Mouse (Mus musculus) midbrain, embryonic 15.5 days (tissue): ENCODE measurements at regions not wholly inside any gene's neighbourhood (a gene's known extent, or its start where the extent isn't known, plus 50 kb on each side); places are given as distances from the start of the nearest gene placed in this dataset.
A peak's percentile ranks its signal among the peaks of the same experiment; 100 is the strongest.

Experiments used
- ATAC-seq: fragments of 200-750 bp; cut with Nextera tagmentation; replicated peaks from 2 replicates; pipeline ENCODE4 v1.8.0; 2017; ENCODE audit warnings: moderate TSS enrichment
- H3K27ac ChIP-seq: fragments of 300-500 bp; sonication (generic); 2 replicates; pipeline ENCODE4 v1.5.1; 2015; ENCODE audit warnings: mild to moderate bottlenecking, inconsistent platforms
- H3K27me3 ChIP-seq: fragments of 300-500 bp; sonication (generic); replicated peaks from 2 replicates; pipeline ENCODE4 v1.6.1; 2015; ENCODE audit warnings: inconsistent platforms
- H3K36me3 ChIP-seq: fragments of 300-500 bp; sonication (generic); replicated peaks from 2 replicates; pipeline ENCODE4 v1.6.1; 2015; ENCODE audit warnings: inconsistent platforms
- H3K4me1 ChIP-seq: fragments of 300-500 bp; sonication (generic); 2 replicates; pipeline ENCODE4 v1.6.1; 2015; ENCODE audit warnings: inconsistent platforms
- H3K4me2 ChIP-seq: fragments of 300-500 bp; sonication (generic); 2 replicates; pipeline ENCODE4 v1.6.1; 2015; ENCODE audit warnings: inconsistent platforms, mild to moderate bottlenecking, moderate library complexity
- H3K4me3 ChIP-seq: fragments of 300-500 bp; sonication (generic); 2 replicates; pipeline ENCODE4 v1.5.1; 2015; ENCODE audit warnings: mild to moderate bottlenecking, inconsistent platforms
- H3K9ac ChIP-seq: fragments of 300-500 bp; sonication (generic); 2 replicates; pipeline ENCODE4 v1.6.1; 2015; ENCODE audit warnings: mild to moderate bottlenecking, inconsistent platforms
- H3K9me3 ChIP-seq: fragments of 300-500 bp; sonication (generic); 2 replicates; pipeline ENCODE4 v1.6.1; 2016; ENCODE audit warnings: inconsistent platforms
- WGBS: fragments of 180-500 bp; shearing (Covaris S2); methylation state at CpG from one replicate; pipeline ENCODE4 v1.1.7; 2015; ENCODE audit warnings: mixed read lengths; 5-methylcytosine and 5-hydroxymethylcytosine counted together

DNA sequence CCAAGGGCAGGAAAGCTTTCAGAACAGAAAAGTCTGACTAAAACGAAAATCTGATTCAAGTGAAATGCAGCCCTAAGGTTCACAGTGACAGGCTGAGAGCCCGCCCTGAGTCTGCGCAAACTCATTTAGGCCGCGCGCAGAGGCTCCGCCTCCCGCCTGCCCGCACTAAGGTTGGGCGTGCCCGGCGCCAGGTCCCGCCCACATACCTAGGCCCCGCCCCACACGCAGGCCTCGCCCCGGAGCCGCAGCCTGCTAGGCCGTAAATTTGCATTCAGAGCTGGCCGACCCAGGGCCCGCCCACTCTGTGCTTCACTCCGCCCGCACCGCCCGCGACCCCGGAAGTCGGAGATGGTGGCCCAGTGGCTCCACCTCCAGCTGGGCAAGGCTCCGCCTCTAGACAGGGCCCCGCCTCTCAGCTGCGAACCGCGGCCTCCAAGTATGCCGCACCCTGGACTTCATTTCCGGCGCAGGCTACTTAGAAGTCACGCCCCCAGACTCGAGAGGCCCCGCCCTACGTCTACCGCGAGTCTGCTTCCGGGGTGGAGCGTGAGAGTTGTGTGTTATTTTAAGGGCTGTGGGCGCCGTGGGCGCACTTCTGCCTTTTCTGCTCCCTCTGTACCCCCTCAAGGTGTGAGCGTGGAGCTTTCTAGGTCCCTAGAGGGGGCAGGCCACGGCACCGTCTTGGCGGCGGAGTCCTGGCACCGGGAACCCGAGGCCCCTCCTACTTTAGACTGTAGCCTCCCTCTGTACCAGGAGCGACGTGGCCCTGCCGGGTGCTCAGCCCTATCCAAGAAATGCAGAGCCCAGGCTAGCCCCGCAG lies 52.3 kb upstream of the Wnt7b start:
- Histone ChIP-seq H3K36me3 (no peaks in the 10 kb centered on the region), H3K4me2 (peak overlapping the region; percentile 70), H3K4me1 (peaks cover 9% of the 10 kb centered on the region), H3K9ac (peak overlapping the region; percentile 60), H3K9me3 (no peaks in the 10 kb centered on the region), H3K27ac (peak overlapping the region; percentile 86), H3K27me3 (0 out of 2 replicates have a peak, but pooled peaks cover 2% of the 10 kb centered on the region), H3K4me3 (peak overlapping the region; percentile 62)
- ATAC-seq = peak; percentile 98
- WGBS = under 1% methylated on average over 57 of the region's 58 CpGs

DNA sequence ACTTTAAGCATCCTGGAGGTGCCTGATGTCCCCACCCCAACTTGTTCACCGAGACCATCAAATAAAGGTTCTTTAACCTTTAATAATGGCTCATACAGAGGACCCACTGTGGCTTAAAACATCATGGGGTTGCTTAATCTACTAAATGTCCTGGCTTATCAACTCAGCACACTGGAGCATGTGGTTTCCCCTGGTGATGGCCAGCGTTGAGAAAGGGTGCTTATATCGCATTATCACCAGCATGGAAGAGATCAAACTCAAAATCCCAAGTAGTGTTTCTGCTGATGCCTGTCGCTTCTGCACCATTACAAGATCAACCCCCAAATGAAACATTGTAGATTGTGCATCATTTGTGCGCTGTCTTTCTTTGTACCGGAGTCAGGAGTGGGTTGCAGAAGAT lies 53.2 kb upstream of the Wnt7b start:
- WGBS = 94% methylated on average over 6 of the region's 6 CpGs
- H3K4me3 ChIP-seq = peak overlapping the region; percentile 62
- H3K4me2 ChIP-seq = peak overlapping the region; percentile 70
- H3K9me3 ChIP-seq = no peaks in the 10 kb centered on the region
- ATAC-seq = no peak
- peaks cover 2% of the 10 kb centered on the region; the same call in 1 of the 2 replicates for H3K27me3 ChIP-seq
- H3K36me3 ChIP-seq = no peaks in the 10 kb centered on the region
- H3K9ac ChIP-seq = no peak overlapping the region
- 0 out of 2 replicates have a peak overlapping the region, but pooled peaks have one; percentile 16 for H3K27ac ChIP-seq
- H3K4me1 ChIP-seq = peaks cover 9% of the 10 kb centered on the region

DNA sequence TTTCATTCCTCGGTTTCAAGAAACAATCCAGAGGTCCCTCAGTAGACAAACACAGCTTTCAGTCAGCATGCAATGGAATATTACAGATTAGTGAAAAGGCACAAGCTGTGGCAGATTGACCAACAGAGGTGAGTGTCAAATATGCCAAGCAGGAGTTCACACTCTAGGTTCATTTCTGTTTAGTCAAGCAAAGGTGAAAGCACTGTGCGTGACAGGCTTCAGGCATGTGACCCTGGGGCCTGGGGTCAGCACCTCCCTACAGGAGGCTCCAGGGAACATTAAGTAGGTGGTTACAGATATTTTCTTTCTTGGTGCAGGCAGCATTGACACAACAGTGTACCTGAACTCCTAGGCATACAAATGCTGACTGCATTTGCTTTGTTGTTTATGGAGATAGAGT lies 57.3 kb upstream of the Wnt7b start:
- Histone ChIP-seq H3K9ac (no peak overlapping the region), H3K27ac (no peak overlapping the region), H3K36me3 (no peaks in the 10 kb centered on the region), H3K9me3 (no peaks in the 10 kb centered on the region), H3K27me3 (peaks cover 6% of the 10 kb centered on the region; the same call in 1 of the 2 replicates), H3K4me3 (no peak overlapping the region), H3K4me1 (peaks cover 3% of the 10 kb centered on the region), H3K4me2 (no peak overlapping the region)
- ATAC-seq = no peak
- WGBS = 88% methylated on average over 2 of the region's 2 CpGs

DNA sequence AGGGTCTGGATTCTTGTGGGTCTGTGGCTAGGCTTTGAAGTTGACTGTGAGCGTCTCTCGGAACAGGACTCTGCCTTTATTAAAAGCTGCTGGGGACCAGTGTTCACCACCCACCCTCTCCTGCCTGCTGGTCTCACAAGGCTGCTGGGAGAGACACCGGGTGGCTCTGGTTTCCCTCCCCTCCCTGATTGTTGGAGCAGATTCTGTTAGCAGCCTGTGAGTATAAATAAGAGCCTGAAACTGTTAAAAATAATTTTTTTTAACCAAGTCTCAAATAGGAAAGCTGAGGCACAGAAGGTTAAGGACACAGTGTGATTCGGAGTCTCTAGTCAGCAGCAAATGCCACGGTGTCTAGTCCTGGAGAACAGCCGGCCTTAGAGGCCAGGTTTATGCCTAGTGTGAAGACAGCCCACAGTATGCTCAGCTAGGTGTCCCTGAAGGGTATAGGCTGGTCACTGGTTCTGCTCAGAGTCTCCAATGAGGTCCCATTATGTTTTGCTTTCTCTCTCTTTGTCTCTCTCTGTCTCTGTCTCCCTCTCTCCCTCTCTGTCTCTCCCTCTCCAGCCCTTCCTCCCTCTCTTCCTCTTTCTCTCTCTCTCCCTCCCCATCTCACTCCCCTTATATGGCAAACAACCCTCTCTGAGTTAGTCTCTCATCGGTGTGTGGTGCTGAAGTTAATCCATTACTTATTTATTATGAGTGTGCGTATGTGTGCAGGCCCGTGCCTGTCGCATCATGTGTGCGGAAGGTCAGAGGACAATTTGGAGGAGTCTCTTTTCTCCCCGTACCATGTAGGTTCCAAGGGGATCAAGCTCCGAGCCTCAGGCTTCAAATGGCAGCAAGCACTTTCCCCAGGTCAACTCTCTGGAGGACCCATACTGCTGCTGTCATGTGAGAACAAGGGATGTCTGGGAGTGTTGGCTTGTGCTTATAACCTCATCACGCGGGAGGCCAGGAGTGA lies 59.1 kb upstream of the Wnt7b start:
- no peaks in the 10 kb centered on the region for H3K36me3 ChIP-seq

DNA sequence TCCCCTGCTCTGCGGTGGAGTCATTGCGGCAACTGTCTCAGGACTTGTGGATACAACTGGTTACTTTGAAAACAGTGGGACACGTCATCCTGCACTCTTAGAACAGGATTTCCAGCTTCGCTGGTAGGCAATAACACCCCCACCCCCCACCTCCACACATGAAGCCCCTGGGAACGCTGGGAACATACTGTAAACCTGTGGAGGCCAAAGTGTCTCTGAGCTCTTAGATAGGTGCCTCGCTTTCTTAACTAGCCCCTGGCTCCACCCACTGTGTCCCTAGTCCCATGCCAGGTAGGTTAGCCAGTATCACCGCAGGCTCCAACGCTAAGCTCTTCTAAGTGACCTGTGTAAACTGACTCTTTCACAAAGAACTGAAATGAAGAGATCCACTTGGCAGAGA lies 63.1 kb upstream of the Wnt7b start:
- ATAC-seq = no peak
- peak overlapping the region; percentile 49 for H3K4me2 ChIP-seq
- peaks cover 14% of the 10 kb centered on the region for H3K27me3 ChIP-seq
- H3K9me3 ChIP-seq = no peaks in the 10 kb centered on the region
- no peak overlapping the region for H3K4me3 ChIP-seq
- H3K4me1 ChIP-seq = peaks cover 12% of the 10 kb centered on the region
- peak overlapping the region; percentile 76; the same call in 1 of the 2 replicates for H3K27ac ChIP-seq
- H3K9ac ChIP-seq = 0 out of 2 replicates have a peak overlapping the region, but pooled peaks have one; percentile 36
- no peaks in the 10 kb centered on the region for H3K36me3 ChIP-seq
- WGBS = 57% methylated on average over 8 of the region's 8 CpGs

More for the DNA sequence above, 59.1 kb upstream of the Wnt7b start:
- peaks cover 10% of the 10 kb centered on the region; the same call in 1 of the 2 replicates for H3K27me3 ChIP-seq
- no peak for ATAC-seq
- H3K4me1 ChIP-seq = peaks cover 8% of the 10 kb centered on the region
- H3K4me3 ChIP-seq = no peak overlapping the region
- H3K27ac ChIP-seq = no peak overlapping the region
- H3K9ac ChIP-seq = no peak overlapping the region
- 74% methylated on average over 15 of the region's 15 CpGs for WGBS
- no peak overlapping the region for H3K4me2 ChIP-seq
- no peaks in the 10 kb centered on the region for H3K9me3 ChIP-seq

DNA sequence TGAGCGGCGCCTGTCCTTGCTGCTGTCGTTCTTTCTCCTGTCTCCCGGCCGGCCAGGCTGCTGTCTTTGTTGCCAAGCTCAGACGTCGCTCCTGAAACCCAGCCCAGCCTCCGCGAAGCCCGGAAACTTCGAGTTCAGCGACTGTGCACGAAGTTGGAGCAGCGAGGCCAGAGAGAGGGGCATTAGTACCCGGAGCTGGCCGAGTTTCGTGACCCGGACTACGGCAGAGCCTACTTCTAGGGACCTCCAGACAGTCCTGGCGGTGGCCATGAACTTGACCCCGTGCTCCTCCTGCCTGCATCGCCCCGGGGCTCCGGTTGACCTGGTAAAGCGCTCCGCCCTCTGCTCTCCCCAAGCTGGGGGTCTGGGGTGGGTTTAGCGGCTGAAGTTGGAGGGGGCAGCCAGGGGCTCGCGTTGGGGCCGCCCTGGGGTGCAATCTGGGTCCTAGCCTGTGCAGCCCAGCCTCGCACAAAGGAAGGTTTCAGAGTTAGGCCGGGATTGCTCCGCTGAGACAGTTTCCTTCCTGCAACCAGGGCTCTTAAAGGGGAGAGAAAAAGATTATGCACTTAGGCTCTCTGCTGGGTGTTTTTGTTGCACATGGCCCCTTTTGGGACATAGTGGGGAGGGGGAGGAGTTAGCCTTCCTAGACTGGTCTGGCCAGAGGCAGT lies 63.8 kb upstream of the Wnt7b start:
- peak; percentile 42; the same call in 1 of the 2 replicates for ATAC-seq
- 1% methylated on average over 33 of the region's 33 CpGs for WGBS
- no peaks in the 10 kb centered on the region for H3K36me3 ChIP-seq
- H3K4me3 ChIP-seq = peak overlapping the region; percentile 28
- peak overlapping the region; percentile 49 for H3K4me2 ChIP-seq
- H3K27me3 ChIP-seq = peaks cover 14% of the 10 kb centered on the region
- H3K4me1 ChIP-seq = peaks cover 12% of the 10 kb centered on the region
- peak overlapping the region; percentile 76 for H3K27ac ChIP-seq
- H3K9me3 ChIP-seq = no peaks in the 10 kb centered on the region
- H3K9ac ChIP-seq = peak overlapping the region; percentile 36; the same call in 1 of the 2 replicates

DNA sequence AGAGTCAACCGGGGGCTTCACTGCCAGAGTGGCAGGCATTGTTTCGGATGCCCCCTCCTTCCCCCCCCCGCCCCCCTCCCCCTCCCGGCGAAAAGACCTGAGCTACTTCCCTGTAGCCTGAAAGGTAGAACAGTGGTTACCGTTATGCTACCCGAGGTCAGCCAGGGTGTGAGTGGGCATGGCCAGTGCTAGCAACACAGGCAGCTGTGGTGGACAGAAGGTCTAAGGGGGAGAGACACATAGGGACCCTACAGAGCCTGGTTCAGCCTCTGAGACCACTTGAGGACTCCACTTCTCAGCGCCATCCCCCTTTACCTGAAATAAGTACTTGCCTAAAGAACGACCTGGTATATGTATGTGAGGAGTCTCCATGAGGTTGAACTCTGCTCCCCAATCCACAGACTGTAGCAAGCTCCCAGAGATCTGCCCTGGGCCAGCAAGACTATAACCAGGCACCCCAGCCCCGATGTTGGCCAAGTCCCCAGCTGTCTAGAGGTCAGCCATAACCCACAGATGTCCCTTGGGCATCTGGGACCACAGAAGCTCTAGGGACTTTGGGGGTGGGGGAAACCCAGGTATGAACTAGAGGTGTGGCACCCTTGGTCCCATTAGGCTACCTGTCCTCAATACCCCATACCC lies 64.5 kb upstream of the Wnt7b start:
- Histone ChIP-seq H3K4me2 (peak overlapping the region; percentile 49), H3K4me3 (peak overlapping the region; percentile 28), H3K9ac (peak overlapping the region; percentile 36; the same call in 1 of the 2 replicates), H3K27ac (no peak overlapping the region), H3K27me3 (peaks cover 14% of the 10 kb centered on the region), H3K9me3 (no peaks in the 10 kb centered on the region), H3K4me1 (peaks cover 12% of the 10 kb centered on the region), H3K36me3 (no peaks in the 10 kb centered on the region)
- ATAC-seq = 0 out of 2 replicates have a peak, but pooled peaks have one; percentile 38
- WGBS = 46% methylated on average over 7 of the region's 10 CpGs

DNA sequence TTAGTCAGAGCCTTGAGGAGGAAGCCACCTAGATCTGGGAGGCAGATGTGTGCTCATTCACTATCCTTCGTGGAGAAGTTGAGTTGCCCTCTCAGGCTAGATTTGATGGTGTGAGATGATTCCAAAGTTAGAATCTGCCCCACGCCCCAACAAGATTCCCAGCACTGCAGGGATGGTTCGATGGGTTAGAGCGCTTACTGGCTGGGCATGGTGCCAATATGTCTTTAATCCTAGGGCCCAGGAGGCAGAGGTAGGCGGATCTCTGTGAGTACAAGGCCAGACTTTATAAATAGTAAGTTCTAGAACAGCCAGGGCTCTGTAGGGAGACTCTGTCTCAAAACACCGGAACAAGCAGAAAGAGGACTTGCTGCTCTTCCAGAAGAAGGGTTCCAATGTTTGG lies 65.3 kb upstream of the Wnt7b start:
- no peaks in the 10 kb centered on the region for H3K36me3 ChIP-seq
- H3K9me3 ChIP-seq = no peaks in the 10 kb centered on the region
- H3K4me2 ChIP-seq = no peak overlapping the region
- 72% methylated on average over 6 of the region's 6 CpGs for WGBS
- H3K27me3 ChIP-seq = peaks cover 14% of the 10 kb centered on the region
- H3K27ac ChIP-seq = no peak overlapping the region
- H3K9ac ChIP-seq = no peak overlapping the region
- H3K4me3 ChIP-seq = no peak overlapping the region
- peaks cover 20% of the 10 kb centered on the region for H3K4me1 ChIP-seq
- no peak for ATAC-seq

DNA sequence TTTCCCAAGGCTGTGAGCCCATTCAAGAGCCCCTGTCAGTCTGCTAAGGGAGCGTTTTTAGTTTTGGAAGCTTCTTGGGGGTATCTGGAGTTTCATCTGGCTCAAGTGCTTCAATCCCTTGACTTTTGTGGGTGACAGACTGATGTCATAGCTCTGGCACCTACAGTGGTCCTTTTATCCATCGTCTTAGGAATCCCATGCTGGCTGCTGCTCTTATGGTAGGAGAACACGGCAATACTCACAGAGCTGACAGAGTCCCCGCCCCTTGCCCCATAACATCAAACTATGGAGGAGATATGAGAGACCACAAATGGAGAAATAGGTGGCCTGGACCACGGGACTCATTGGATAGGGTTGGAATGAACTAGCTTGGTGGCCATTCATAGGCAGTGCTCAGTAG lies 68.0 kb upstream of the Wnt7b start:
- H3K27ac ChIP-seq = no peak overlapping the region
- H3K4me1 ChIP-seq = peaks cover 46% of the 10 kb centered on the region
- no peak overlapping the region for H3K4me2 ChIP-seq
- no peak overlapping the region for H3K4me3 ChIP-seq
- WGBS = 82% methylated on average over 5 of the region's 5 CpGs
- no peaks in the 10 kb centered on the region for H3K36me3 ChIP-seq
- no peak overlapping the region for H3K9ac ChIP-seq
- no peak for ATAC-seq
- H3K27me3 ChIP-seq = peaks cover 6% of the 10 kb centered on the region; the same call in 1 of the 2 replicates
- no peaks in the 10 kb centered on the region for H3K9me3 ChIP-seq

DNA sequence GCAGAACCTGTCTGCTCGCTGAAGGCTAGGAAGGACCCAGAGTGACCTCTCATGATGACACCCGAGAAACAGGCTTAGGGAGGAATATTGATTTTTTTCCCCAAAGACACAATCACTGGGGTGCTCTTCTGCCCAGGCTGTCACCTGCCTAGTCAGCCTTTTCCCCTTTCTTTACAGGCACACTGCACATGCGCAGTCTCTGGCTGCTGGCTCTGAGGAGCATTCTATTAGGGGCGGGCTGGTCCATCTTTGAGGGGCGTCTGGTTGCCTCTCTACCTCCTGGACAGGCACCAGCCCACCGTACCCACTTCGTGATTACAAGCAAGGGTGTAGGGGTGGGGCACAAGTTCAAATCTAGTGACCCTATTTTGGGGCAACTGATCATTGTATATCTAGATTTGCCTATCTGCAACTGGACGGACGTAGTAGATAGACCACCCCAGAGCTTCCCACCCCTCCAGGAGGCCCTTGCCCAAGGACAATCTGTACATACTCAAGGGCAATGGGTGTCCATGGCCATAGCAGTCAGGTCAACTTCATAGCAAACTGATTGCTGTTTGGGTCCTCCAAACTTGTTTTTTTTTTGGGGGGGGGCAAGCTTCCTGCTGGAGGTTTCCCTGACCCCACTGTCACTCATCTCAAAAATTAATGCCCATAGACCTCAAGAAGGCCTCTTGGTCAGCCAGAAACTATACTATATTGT lies 69.6 kb upstream of the Wnt7b start:
- Histone ChIP-seq H3K9me3 (no peaks in the 10 kb centered on the region), H3K27ac (peak overlapping the region; percentile 96), H3K4me2 (no peak overlapping the region), H3K9ac (no peak overlapping the region), H3K4me1 (peaks cover 46% of the 10 kb centered on the region), H3K27me3 (peaks cover 13% of the 10 kb centered on the region), H3K36me3 (no peaks in the 10 kb centered on the region), H3K4me3 (no peak overlapping the region)
- no peak for ATAC-seq
- 80% methylated on average over 9 of the region's 9 CpGs for WGBS

DNA sequence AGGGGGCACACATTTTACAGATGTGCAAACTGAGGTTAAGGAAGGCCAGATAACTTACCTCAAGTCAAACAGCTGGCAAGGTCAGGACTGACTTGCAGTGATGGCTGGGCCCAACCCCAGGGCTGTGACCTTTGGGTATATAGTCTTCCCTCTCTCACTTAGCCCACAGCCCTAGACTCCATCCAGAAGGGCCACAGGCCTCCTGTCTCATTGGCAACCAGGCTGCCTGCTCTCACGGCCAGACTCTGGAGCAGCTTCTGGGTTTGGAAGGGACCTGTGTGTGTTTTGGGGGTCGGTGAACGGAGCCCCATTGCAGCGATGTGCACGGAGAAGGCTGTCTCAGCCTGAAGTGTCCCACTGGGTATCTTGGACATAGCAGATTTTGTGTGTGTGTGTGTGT lies 70.2 kb upstream of the Wnt7b start:
- peaks cover 46% of the 10 kb centered on the region for H3K4me1 ChIP-seq
- no peak overlapping the region for H3K4me3 ChIP-seq
- ATAC-seq = no peak
- peak overlapping the region; percentile 96 for H3K27ac ChIP-seq
- H3K4me2 ChIP-seq = peak overlapping the region; percentile 56
- peak overlapping the region; percentile 19; the same call in 1 of the 2 replicates for H3K9ac ChIP-seq
- H3K36me3 ChIP-seq = no peaks in the 10 kb centered on the region
- 49% methylated on average over 5 of the region's 5 CpGs for WGBS
- no peaks in the 10 kb centered on the region for H3K9me3 ChIP-seq
- peaks cover 13% of the 10 kb centered on the region for H3K27me3 ChIP-seq
